Mouse (Mus musculus) lung, adult 2 months (tissue): Measurements from ENCODE around the gene Fgfr1op2. TPM values are rescaled to one million over a fixed set of nuclear protein-coding genes. Genes with fewer than 3 reads are reported as not detected.

Source experiments
- DNase-seq: peaks from one replicate; pipeline ENCODE4 v3.0.0; 2022
- H3K4me1 ChIP-seq: fragments of 200-500 bp; 2 replicates; pipeline ENCODE4 v1.6.1; 2011; ENCODE audit warnings: low read length; ENCODE audit not compliant: control insufficient read depth, insufficient read depth
- H3K4me3 ChIP-seq: fragments of 200-500 bp; replicated peaks from 2 replicates; pipeline ENCODE3; 2011; ENCODE audit warnings: low read depth, mild to moderate bottlenecking, control low read depth, low read length; ENCODE audit errors: extremely low read depth
- CTCF ChIP-seq: fragments of 200-500 bp; IDR thresholded peaks from 2 replicates; pipeline ENCODE4 v1.5.1; 2011; ENCODE audit warnings: mild to moderate bottlenecking, low read length, control low read depth; ENCODE audit not compliant: insufficient read depth
- POLR2A ChIP-seq: fragments of 200-500 bp; IDR thresholded peaks from 2 replicates; pipeline ENCODE4 v1.6.1; 2011; ENCODE audit warnings: low read depth, mild to moderate bottlenecking, control low read depth, low read length, borderline replicate concordance; ENCODE audit errors: extremely low read depth
- WGBS: fragments of 180-500 bp; shearing (Covaris S2); methylation state at CpG from one replicate; pipeline ENCODE4 v1.1.7; 2018; 5-methylcytosine and 5-hydroxymethylcytosine counted together
- polyA plus RNA-seq: library from polyadenylated mRNA; depleted of rRNA; stranded (reverse); fragments of >200 nt; gene quantifications from 2 replicates; pipeline ENCODE4 v1.2.3, GENCODE M21; 2012; rRNA removed

Fgfr1op2 gene
- polyA plus RNA-seq, result 54.3 and 87.8 TPM in 2 replicates

GRCm38 (mm10) chr6:146576903-146577302 is at the start of gene Fgfr1op2:
Fgfr1op2 (plus strand) TSS chr6:146577203.
- 2% methylated on average over 13 of the region's 13 CpGs for WGBS
- H3K4me3 ChIP-seq, result peak within 1 kb of the TSS; percentile 91
- no peak for TF ChIP-seq CTCF
- TF ChIP-seq POLR2A, result no peak
- peaks cover 8% of the 10 kb centered on the region for H3K4me1 ChIP-seq
- DNase-seq, result no peak

GRCm38 (mm10) chr6:146527537-146527936 is 49.5 kb upstream of the Fgfr1op2 start:
- no peak for DNase-seq
- peaks cover 6% of the 10 kb centered on the region; the same call in 1 of the 2 replicates for H3K4me1 ChIP-seq
- TF ChIP-seq POLR2A, result no peak
- no peak for TF ChIP-seq CTCF
- H3K4me3 ChIP-seq, result no peak overlapping the region
- 73% methylated on average over 2 of the region's 2 CpGs for WGBS

- TF ChIP-seq POLR2A, result no peak
- TF ChIP-seq CTCF, result no peak
- Histone ChIP-seq H3K4me1 (peaks cover 6% of the 10 kb centered on the region; the same call in 1 of the 2 replicates), H3K4me3 (no peak overlapping the region)
- DNase-seq, result no peak
- 51% methylated on average over 7 of the region's 7 CpGs for WGBS
Measured at GRCm38 (mm10) chr6:146530363-146530762, 46.6 kb upstream of the Fgfr1op2 start.

- DNase-seq, result peak; percentile 15
- 21% methylated on average over 5 of the region's 5 CpGs for WGBS
- H3K4me3 ChIP-seq, result no peak overlapping the region
Measured at GRCm38 (mm10) chr6:146530769-146531168, 46.2 kb upstream of the Fgfr1op2 start.

GRCm38 (mm10) chr6:146533146-146533545 is 43.9 kb upstream of the Fgfr1op2 start:
- WGBS, result 91% methylated on average over 4 of the region's 4 CpGs
- no peak for DNase-seq
- Histone ChIP-seq H3K4me1 (peaks cover 6% of the 10 kb centered on the region; the same call in 1 of the 2 replicates), H3K4me3 (no peak overlapping the region)
- TF ChIP-seq CTCF (no peak), POLR2A (no peak)

More at GRCm38 (mm10) chr6:146530769-146531168, 46.2 kb upstream of the Fgfr1op2 start:
- peaks cover 6% of the 10 kb centered on the region; the same call in 1 of the 2 replicates for H3K4me1 ChIP-seq
- TF ChIP-seq CTCF (no peak), POLR2A (peak; percentile 34; the same call in 1 of the 2 replicates)

- no peak overlapping the region for H3K4me3 ChIP-seq
- TF ChIP-seq POLR2A (no peak), CTCF (no peak)
- H3K4me1 ChIP-seq, result no peaks in the 10 kb centered on the region
- DNase-seq, result no peak
- 75% methylated on average over 5 of the region's 5 CpGs for WGBS
Measured at GRCm38 (mm10) chr6:146535501-146535900, 41.5 kb upstream of the Fgfr1op2 start.

- DNase-seq, result no peak
- no peak overlapping the region for H3K4me3 ChIP-seq
- TF ChIP-seq POLR2A, result no peak
- no peak for TF ChIP-seq CTCF
- 94% methylated on average over 4 of the region's 4 CpGs for WGBS
- H3K4me1 ChIP-seq, result no peaks in the 10 kb centered on the region
Measured at GRCm38 (mm10) chr6:146537111-146537510, 39.9 kb upstream of the Fgfr1op2 start.

- no peaks in the 10 kb centered on the region for H3K4me1 ChIP-seq
- H3K4me3 ChIP-seq, result no peak overlapping the region
- DNase-seq, result no peak
- no peak for TF ChIP-seq CTCF
- no peak for TF ChIP-seq POLR2A
- 47% methylated on average over 2 of the region's 2 CpGs for WGBS
Measured at GRCm38 (mm10) chr6:146538071-146538470, 38.9 kb upstream of the Fgfr1op2 start.

- Histone ChIP-seq H3K4me3 (no peak overlapping the region), H3K4me1 (no peaks in the 10 kb centered on the region)
- DNase-seq, result no peak
- TF ChIP-seq CTCF (no peak), POLR2A (no peak)
- 44% methylated on average over 4 of the region's 4 CpGs for WGBS
Measured at GRCm38 (mm10) chr6:146538661-146539060, 38.3 kb upstream of the Fgfr1op2 start.

- DNase-seq, result no peak
- Histone ChIP-seq H3K4me1 (peaks cover 5% of the 10 kb centered on the region), H3K4me3 (no peak overlapping the region)
- TF ChIP-seq CTCF (no peak), POLR2A (no peak)
- 88% methylated on average over 3 of the region's 3 CpGs for WGBS
Measured at GRCm38 (mm10) chr6:146540386-146540785, 36.6 kb upstream of the Fgfr1op2 start.
